Mouse (Mus musculus): ENCODE data around the gene Olfr583.

Olfr583 gene

GRCm38 (mm10) chr7:103051000-103051399, at the start of gene Olfr583:
Gene Olfr583, plus strand, starts transcription at chr7:103051300.
- no peak for DNase-seq (ENCODE audit: low spot score)

- DNase-seq (ENCODE audit: low spot score) = no peak
Observed at GRCm38 (mm10) chr7:103037724-103038123, 13.4 kb upstream of the Olfr583 start, which contains the start of gene Olfr582. Gene Olfr582, plus strand, starts transcription at chr7:103038024.

GRCm38 (mm10) chr7:103081585-103081984, 30.5 kb downstream of the Olfr583 start, which contains the start of gene Olfr584:
Gene Olfr584, plus strand, starts transcription at chr7:103081885.
- DNase-seq (ENCODE audit: low spot score) = no peak

GRCm38 (mm10) chr7:103097420-103097819, 46.3 kb downstream of the Olfr583 start, which contains the start of gene Olfr585:
Gene Olfr585, plus strand, starts transcription at chr7:103097720.
- no peak for DNase-seq (ENCODE audit: low spot score)
